Mouse (Mus musculus) heart, postnatal 25 days (tissue): Measurements from ENCODE around the gene Pram1. TPM values are rescaled to one million over a fixed set of nuclear protein-coding genes. Genes with fewer than 3 reads are reported as not detected.

ENCODE experiments used
- DNase-seq: peaks from one replicate; pipeline ENCODE4 v3.0.0; 2022; ENCODE audit warnings: low spot score
- intact Hi-C: fragments of 180-260 bp; cut with DNase I; formaldehyde crosslinking; loops from one replicate; pipeline ENCODE4 v1.15.1; 2025
- total RNA-seq, 2 experiments: library from RNA; stranded (reverse); gene quantifications; 2 replicates each; pipeline ENCODE4 v1.2.3; 2021

Gene Pram1
- total RNA-seq, 2 experiments from 2014 or later = 0.34 TPM; not detected in 1

GRCm38 (mm10) chr17:33649781-33650475 lies 12.1 kb downstream of the Pram1 start:
- DNase-seq = no peak
- intact Hi-C loops = no loop called here

DNA sequence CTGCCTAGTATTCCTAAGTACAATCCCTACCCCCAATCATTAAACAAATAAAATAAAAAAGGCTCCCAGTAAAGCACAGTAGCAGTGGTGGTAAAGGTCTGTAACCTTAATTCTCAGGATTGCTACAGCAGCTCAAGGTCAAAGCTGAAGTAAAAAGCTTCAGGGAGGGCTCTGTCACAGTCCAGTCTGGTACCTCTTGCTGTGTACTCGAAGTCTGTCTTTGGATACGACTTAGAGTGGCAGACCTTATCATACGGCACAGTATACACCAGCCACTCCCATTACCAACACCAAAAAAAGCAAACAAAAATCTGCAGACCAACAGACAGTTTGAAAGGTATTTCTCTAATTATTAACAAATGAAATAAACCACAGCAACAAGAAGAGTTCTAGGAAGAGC lies 29.0 kb downstream of the Pram1 start:
- intact Hi-C loops = no loop called here

GRCm38 (mm10) chr17:33669681-33670080 lies 31.8 kb downstream of the Pram1 start:
- no peak for DNase-seq
- intact Hi-C loops = no loop called here

More for the DNA sequence above, 29.0 kb downstream of the Pram1 start:
- no peak for DNase-seq

GRCm38 (mm10) chr17:33673837-33674236 lies 36.0 kb downstream of the Pram1 start:
- no peak for DNase-seq
- intact Hi-C loops = no loop called here

- intact Hi-C loops = no loop called here
Observed at GRCm38 (mm10) chr17:33675452-33675851, 37.6 kb downstream of the Pram1 start.

DNA sequence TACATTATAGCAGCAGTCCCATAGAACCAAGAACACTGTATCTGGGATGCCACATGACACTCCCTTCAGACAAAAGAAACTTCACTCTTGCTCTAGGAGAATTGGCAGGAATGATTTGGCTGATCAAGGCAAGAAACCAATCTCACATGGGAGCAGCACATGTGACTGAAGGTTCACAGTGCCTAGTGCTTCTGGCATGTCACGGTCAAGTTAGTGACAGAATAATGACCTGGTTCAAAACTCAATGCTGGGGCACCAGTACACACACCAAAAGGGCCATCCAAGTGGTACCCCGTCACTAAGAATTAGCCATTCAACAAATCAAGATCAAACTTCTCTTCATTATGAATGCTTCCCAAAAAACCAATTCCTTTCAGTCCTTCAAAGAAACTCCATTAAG lies 38.2 kb downstream of the Pram1 start:
- no peak for DNase-seq
- intact Hi-C loops = no loop called here

More at GRCm38 (mm10) chr17:33675452-33675851, 37.6 kb downstream of the Pram1 start:
- no peak for DNase-seq

- intact Hi-C loops = no loop called here
- DNase-seq = no peak
Observed at GRCm38 (mm10) chr17:33678771-33679170, 40.9 kb downstream of the Pram1 start.

GRCm38 (mm10) chr17:33681767-33682166 lies 43.9 kb downstream of the Pram1 start:
- no peak for DNase-seq
- intact Hi-C loops = no loop called here

GRCm38 (mm10) chr17:33684671-33685231 lies 46.9 kb downstream of the Pram1 start:
- intact Hi-C loops = loop anchor here (2.0 kb wide), 1 partner anchor 34 kb away; the partner anchor contains the start of gene March2
- peak; percentile 13 for DNase-seq

DNA sequence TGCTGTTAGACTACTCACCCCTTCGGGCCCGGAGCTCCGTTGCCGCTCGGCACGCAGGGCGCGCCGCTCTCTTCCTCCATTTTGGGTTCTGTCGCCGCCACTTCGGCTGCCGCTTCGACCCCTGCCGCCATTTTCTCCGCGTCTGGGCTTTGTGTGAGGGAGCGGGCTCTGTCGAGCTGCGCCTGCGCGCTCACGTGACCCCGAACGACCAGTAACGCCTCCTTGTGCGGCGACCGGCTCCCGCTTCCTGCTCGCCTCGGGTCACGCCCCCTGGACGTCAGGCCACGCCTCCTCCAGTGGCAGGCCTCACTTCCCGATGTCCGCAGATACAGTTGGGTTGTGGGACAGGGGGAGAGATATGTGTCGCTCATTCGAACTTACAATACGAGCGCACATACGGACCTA lies 47.4 kb downstream of the Pram1 start:
- DNase-seq = peak; percentile 96

DNA sequence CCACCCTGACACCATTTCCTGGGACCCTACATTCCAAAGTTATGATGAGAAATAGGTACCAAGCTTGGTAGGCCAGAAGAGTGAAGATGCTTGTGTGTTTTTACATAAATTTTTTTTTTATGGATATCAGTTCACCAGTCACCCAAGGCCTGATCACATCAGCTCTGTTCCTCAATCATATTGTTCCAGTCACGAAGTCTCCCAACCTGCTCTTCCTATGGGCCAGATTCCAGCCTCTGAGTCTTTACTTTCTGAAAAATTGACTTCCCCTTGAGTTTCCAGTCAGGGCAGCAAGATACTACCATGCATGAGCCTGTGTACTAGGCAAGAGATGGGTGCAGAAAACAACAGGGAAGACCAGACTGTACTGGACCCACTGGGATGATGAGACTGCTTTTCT lies 48.9 kb downstream of the Pram1 start, which contains the start of gene Hnrnpm:
TSS of gene Hnrnpm (minus strand) at position 101 of the 400 bp plus-strand sequence.
- no peak for DNase-seq
- intact Hi-C loops = no loop called here

More for the DNA sequence above, 47.4 kb downstream of the Pram1 start:
- intact Hi-C loops = loop anchor here (2.0 kb wide), 1 partner anchor 34 kb away; the partner anchor contains the start of gene March2

Other genes starting within 250 kb of the Pram1 start
- 1 to 10 TPM; 3.9 to 4.1 TPM for gene Zfp101, start 243.4 kb upstream of the Pram1 start, total RNA-seq
- not detected for gene Actl9, start 205.2 kb upstream of the Pram1 start, total RNA-seq
- gene Adamts10, start 113.9 kb upstream of the Pram1 start, total RNA-seq = 10 to 100 TPM; 20.1 to 21.7 TPM
- gene Myo1f, start 82.3 kb upstream of the Pram1 start, total RNA-seq = 1 to 10 TPM; 1.8 to 2.7 TPM
- 10 to 100 TPM in 1 of 2 experiments, 1 to 10 TPM in 1; 9.7 to 11.4 TPM for gene Zfp414, start 9.0 kb upstream of the Pram1 start, total RNA-seq
- 100 to 1,000 TPM in 1 of 2 experiments, 10 to 100 TPM in 1; 89.2 to 106 TPM for gene Hnrnpm, start 48.8 kb downstream of the Pram1 start, total RNA-seq
- gene March2, start 80.6 kb downstream of the Pram1 start, total RNA-seq = 100 to 1,000 TPM; 143 to 160 TPM
- 100 to 1,000 TPM; 239 to 261 TPM for gene Rab11b, start 122.5 kb downstream of the Pram1 start, total RNA-seq
- gene Angptl4, start 143.8 kb downstream of the Pram1 start, total RNA-seq = 10 to 100 TPM in 1 of 2 experiments, 1 to 10 TPM in 1; 8.4 to 21.7 TPM
- gene Kank3, start 172.5 kb downstream of the Pram1 start, total RNA-seq = 10 to 100 TPM; 55.0 to 69.3 TPM
- 100 to 1,000 TPM; 707 to 763 TPM for gene Rps28, start 186.5 kb downstream of the Pram1 start, total RNA-seq
- gene Ndufa7, start 186.5 kb downstream of the Pram1 start, total RNA-seq = 100 to 1,000 TPM; 599 to 648 TPM
- gene Cd320, start 205.0 kb downstream of the Pram1 start, total RNA-seq = 10 to 100 TPM; 30.6 to 31.9 TPM
- gene Gm7029, start 235.8 kb downstream of the Pram1 start, total RNA-seq = not detected